Comparison of ENCODE assay signal across 20 mouse cellular contexts in the genomic region with DNA sequence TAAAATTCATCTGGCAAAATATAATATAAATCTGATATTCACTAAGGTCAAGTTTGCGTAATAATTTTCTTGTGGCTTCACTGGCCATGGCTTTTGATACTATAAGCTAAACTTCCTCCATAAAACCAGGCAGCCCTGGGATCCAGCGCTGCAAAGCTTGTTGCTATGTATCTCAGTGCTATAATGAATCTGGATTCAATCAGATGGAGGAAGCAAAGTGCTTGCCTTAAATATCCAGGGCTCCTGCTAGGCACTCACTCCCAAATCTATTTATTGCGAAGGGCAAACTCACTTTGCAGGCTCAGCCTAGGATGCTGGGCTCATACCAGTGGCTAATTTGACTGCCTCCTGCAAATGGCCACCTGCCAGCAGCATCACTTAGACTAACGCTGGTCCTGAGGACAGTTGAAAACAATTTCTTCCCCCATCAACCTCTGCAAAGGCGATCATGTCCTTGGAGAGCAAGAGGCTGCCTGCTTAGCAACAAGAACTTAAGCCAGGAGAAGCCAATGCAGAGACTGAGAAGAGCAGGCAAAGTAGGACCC.
DNase-seq lines count a peak whose midpoint lies in the region; ATAC-seq and TF ChIP-seq lines count a peak whose summit lies in the region.
"Had no signal": no experiment of that assay in that cellular context is flagged by ENCODE, and none has a peak within 500 bp of the region (broad histone marks: within the 10 kb centered on the region; RNA-seq: fewer than 3 reads in every experiment).

No protein-coding gene starts in this region.

- H3K9ac ChIP-seq in limb, embryonic 13.5 days, result no peak overlapping the region
- H3K9ac ChIP-seq: embryonic facial prominence, embryonic 12.5 days; forebrain, embryonic 15.5 days; heart, embryonic 13.5 days had no signal

- no peak for TF ChIP-seq CTCF in gastrocnemius, adult 2 months (IDR thresholded peaks at IDR 0.05)

- peak; percentile 44; the same call in 1 of the 2 replicates for ATAC-seq in limb, embryonic 13.5 days (ENCODE audit: low FRiP score, low read depth)
- ATAC-seq: CD4-positive, CD25-positive, alpha-beta regulatory T cell, adult 4 months; forebrain, embryonic 15.5 days; hindbrain, embryonic 16.5 days had no signal

- no peaks in the 10 kb centered on the region for H3K36me3 ChIP-seq in limb, embryonic 13.5 days
- no peaks in the 10 kb centered on the region for H3K36me3 ChIP-seq in limb, embryonic 10.5 days
- H3K36me3 ChIP-seq: embryonic facial prominence, embryonic 12.5 days; forebrain, embryonic 15.5 days had no signal

- no peaks in the 10 kb centered on the region for H3K9me3 ChIP-seq in limb, embryonic 13.5 days
- no peaks in the 10 kb centered on the region for H3K9me3 ChIP-seq in limb, embryonic 10.5 days (replicated peaks)
- H3K9me3 ChIP-seq: embryonic facial prominence, embryonic 12.5 days; forebrain, embryonic 15.5 days; heart, embryonic 13.5 days had no signal

- no peak overlapping the region for H3K27ac ChIP-seq in gastrocnemius, adult 2 months
- no peak overlapping the region for H3K27ac ChIP-seq in limb, embryonic 13.5 days
- no peak overlapping the region for H3K27ac ChIP-seq in limb, embryonic 10.5 days
- H3K27ac ChIP-seq: embryonic facial prominence, embryonic 12.5 days; forebrain, embryonic 15.5 days; heart, embryonic 13.5 days had no signal

- peaks cover 12% of the 10 kb centered on the region; the same call in 1 of the 2 replicates for H3K4me1 ChIP-seq in limb, embryonic 13.5 days
- peaks cover 5% of the 10 kb centered on the region; the same call in 1 of the 2 replicates for H3K4me1 ChIP-seq in limb, embryonic 10.5 days
- H3K4me1 ChIP-seq: embryonic facial prominence, embryonic 12.5 days; forebrain, embryonic 15.5 days had no signal

- H3K4me3 ChIP-seq in gastrocnemius, adult 2 months, result no peak overlapping the region
- H3K4me3 ChIP-seq in limb, embryonic 13.5 days, result no peak overlapping the region
- no peak overlapping the region for H3K4me3 ChIP-seq in limb, embryonic 10.5 days
- H3K4me3 ChIP-seq: embryonic facial prominence, embryonic 12.5 days; forebrain, embryonic 15.5 days; heart, embryonic 13.5 days had no signal

- H3K4me2 ChIP-seq in limb, embryonic 13.5 days (replicated peaks), result no peak overlapping the region
- H3K4me2 ChIP-seq: embryonic facial prominence, embryonic 12.5 days; forebrain, embryonic 15.5 days; heart, embryonic 13.5 days had no signal

- DNase-seq in cerebellum, postnatal 10 days, result peak; percentile 13 to 26
- DNase-seq in cerebellum, adult 8-10 months, result no peak
- peak; percentile 39 for DNase-seq in gastrocnemius, adult 2 months
- DNase-seq in gastrocnemius, postnatal 36 days, result no peak
- no peak for DNase-seq in limb, embryonic 10.5 days (ENCODE audit: low spot score)
- no peak for DNase-seq in ovary, adult 18-20 months (ENCODE audit: low spot score)
- DNase-seq: adrenal gland, adult 2 months; adrenal gland, postnatal 25 days; B cell, adult 2 months; cerebellum, adult 2 months; gastrocnemius, postnatal 25 days; heart, adult 18-20 months; heart, postnatal 36 days; kidney, adult 8-10 months had no signal

- 31% methylated on average over 5 of the region's 5 CpGs for WGBS in limb, embryonic 13.5 days
- 72% methylated on average over 5 of the region's 5 CpGs for WGBS in limb, embryonic 10.5 days

- no peaks in the 10 kb centered on the region for H3K27me3 ChIP-seq in limb, embryonic 13.5 days
- no peaks in the 10 kb centered on the region for H3K27me3 ChIP-seq in limb, embryonic 10.5 days (ENCODE audit: low read depth, poor library complexity, severe bottlenecking)
- H3K27me3 ChIP-seq: embryonic facial prominence, embryonic 12.5 days; forebrain, embryonic 15.5 days; heart, embryonic 13.5 days had no signal

- intact Hi-C loops in gastrocnemius, adult 2 months (cut with DNase I), result no loop called here
- intact Hi-C loops in gastrocnemius, postnatal 36 days (cut with DNase I), result no loop called here

Comparison
In these comparisons a context has a peak if more than half of its experiments do, and no peak if none do; other contexts are left out.
1. DNase-seq: peak in cerebellum, postnatal 10 days (2 of 2) and gastrocnemius, adult 2 months (single experiment); none in cerebellum, adult 8-10 months (single experiment), gastrocnemius, postnatal 36 days (0 of 2), limb, embryonic 10.5 days (single experiment) and ovary, adult 18-20 months (single experiment).